Mouse (Mus musculus) liver, postnatal 0 days (tissue): Measurements from ENCODE around the gene Ppp1r8. TPM values are rescaled to one million over a fixed set of nuclear protein-coding genes. Genes with fewer than 3 reads are reported as not detected.

Experiments used
- ATAC-seq: fragments of 200-750 bp; cut with Nextera tagmentation; 2 replicates; pipeline ENCODE4 v1.8.0; 2017; ENCODE audit warnings: mild to moderate bottlenecking, moderate library complexity
- DNase-seq: peaks from one replicate; pipeline ENCODE4 v3.0.0-alpha.2; 2016
- H3K27ac ChIP-seq: fragments of 300-500 bp; sonication (generic); 2 replicates; pipeline ENCODE4 v1.5.1; 2014; ENCODE audit warnings: antibody characterized with exemption, moderate library complexity, mild to moderate bottlenecking, low read depth
- H3K27me3 ChIP-seq: fragments of 300-500 bp; sonication (generic); 2 replicates; pipeline ENCODE4 v1.6.1; 2014; ENCODE audit warnings: low read length, control low read depth, mixed read lengths; ENCODE audit not compliant: insufficient read depth
- H3K36me3 ChIP-seq: fragments of 300-500 bp; sonication (generic); replicated peaks from 2 replicates; pipeline ENCODE4 v1.6.1; 2014; ENCODE audit warnings: mild to moderate bottlenecking, control low read depth, low read length, moderate library complexity, mixed read lengths; ENCODE audit not compliant: insufficient read depth
- H3K4me1 ChIP-seq: fragments of 300-500 bp; sonication (generic); 2 replicates; pipeline ENCODE4 v1.6.1; 2014; ENCODE audit warnings: antibody characterized with exemption, mild to moderate bottlenecking, control low read depth; ENCODE audit not compliant: insufficient read depth
- H3K4me2 ChIP-seq: fragments of 300-500 bp; sonication (generic); 2 replicates; pipeline ENCODE4 v1.6.1; 2014; ENCODE audit warnings: low read depth, mild to moderate bottlenecking, low read length, moderate library complexity, mixed read lengths
- H3K4me3 ChIP-seq: fragments of 300-500 bp; sonication (generic); 2 replicates; pipeline ENCODE4 v1.5.1; 2014; ENCODE audit warnings: low read depth, low read length
- H3K9ac ChIP-seq: fragments of 300-500 bp; sonication (generic); replicated peaks from 2 replicates; pipeline ENCODE4 v1.6.1; 2014; ENCODE audit warnings: mild to moderate bottlenecking, moderate library complexity
- H3K9me3 ChIP-seq: fragments of 300-500 bp; sonication (generic); 2 replicates; pipeline ENCODE4 v1.6.1; 2016; ENCODE audit warnings: mild to moderate bottlenecking, control low read depth, low read length, mixed read lengths
- CTCF ChIP-seq: sonication (generic); IDR thresholded peaks from 2 replicates; pipeline ENCODE4 v1.5.1; 2016; ENCODE audit warnings: antibody characterized with exemption, low read depth
- EP300 ChIP-seq: IDR thresholded peaks from 2 replicates; pipeline ENCODE4 v1.6.1; 2016; ENCODE audit warnings: antibody characterized with exemption, low read depth, mild to moderate bottlenecking
- WGBS: fragments of 180-500 bp; shearing (Covaris S2); extraction: QIAGEN DNeasy Blood & Tissue Kit; methylation state at CpG from one replicate; pipeline ENCODE4 v1.1.7; 2014; ENCODE audit not compliant: insufficient replicate concordance; 5-methylcytosine and 5-hydroxymethylcytosine counted together
- polyA plus RNA-seq: library from polyadenylated mRNA; unstranded; fragments of >200 nt; fragmentation: Nextera tagmentation; extraction: Ambion mirVana; gene quantifications from 2 replicates; pipeline ENCODE4 v1.2.1, GENCODE M21; 2015

Gene Ppp1r8
- polyA plus RNA-seq, 1 experiment from 2014 or later, result 11.1 TPM

- DNase-seq (no peak), ATAC-seq (no peak)
- 61% methylated on average over 11 of the region's 11 CpGs for WGBS
- peaks cover 6% of the 10 kb centered on the region; the same call in 1 of the 2 replicates for H3K4me1 ChIP-seq
- H3K27me3 ChIP-seq, result no peaks in the 10 kb centered on the region
- H3K27ac ChIP-seq, result no peak overlapping the region
- H3K36me3 ChIP-seq, result peaks cover 23% of the 10 kb centered on the region
- H3K9ac ChIP-seq, result no peak overlapping the region
- TF ChIP-seq EP300 (no peak), CTCF (0 out of 2 replicates have a peak, but pooled peaks have one; percentile 2)
- H3K4me3 ChIP-seq, result no peak overlapping the region
- H3K4me2 ChIP-seq, result no peak overlapping the region
- no peaks in the 10 kb centered on the region for H3K9me3 ChIP-seq
These were observed 30.8 kb upstream of the Ppp1r8 start for GRCm38 (mm10) chr4:132873481-132874362.

- DNase-seq (no peak), ATAC-seq (no peak)
- Histone ChIP-seq H3K27me3 (no peaks in the 10 kb centered on the region), H3K4me3 (no peak overlapping the region), H3K9me3 (no peaks in the 10 kb centered on the region), H3K9ac (no peak overlapping the region), H3K4me1 (peaks cover 6% of the 10 kb centered on the region; the same call in 1 of the 2 replicates), H3K4me2 (no peak overlapping the region), H3K27ac (no peak overlapping the region), H3K36me3 (peaks cover 43% of the 10 kb centered on the region)
- 87% methylated on average over 3 of the region's 3 CpGs for WGBS
- TF ChIP-seq CTCF (no peak), EP300 (no peak)
These were observed 28.1 kb upstream of the Ppp1r8 start for GRCm38 (mm10) chr4:132871116-132871515.

- Histone ChIP-seq H3K4me3 (no peak overlapping the region), H3K36me3 (peaks cover 53% of the 10 kb centered on the region)
- WGBS, result 89% methylated on average over 2 of the region's 2 CpGs
These were observed 21.9 kb upstream of the Ppp1r8 start for GRCm38 (mm10) chr4:132864856-132865255.

GRCm38 (mm10) chr4:132863012-132863411 lies 20.0 kb upstream of the Ppp1r8 start:
- no peak overlapping the region for H3K27ac ChIP-seq
- peaks cover 53% of the 10 kb centered on the region for H3K36me3 ChIP-seq
- no peak for TF ChIP-seq CTCF
- TF ChIP-seq EP300, result no peak
- H3K4me3 ChIP-seq, result no peak overlapping the region
- no peaks in the 10 kb centered on the region for H3K9me3 ChIP-seq
- H3K27me3 ChIP-seq, result no peaks in the 10 kb centered on the region
- H3K4me2 ChIP-seq, result no peak overlapping the region
- no peak for DNase-seq
- no peak overlapping the region for H3K9ac ChIP-seq
- no peak for ATAC-seq
- WGBS, result 87% methylated on average over 13 of the region's 13 CpGs
- H3K4me1 ChIP-seq, result no peaks in the 10 kb centered on the region

More at GRCm38 (mm10) chr4:132864856-132865255, 21.9 kb upstream of the Ppp1r8 start:
- Histone ChIP-seq H3K9ac (no peak overlapping the region), H3K9me3 (no peaks in the 10 kb centered on the region), H3K27me3 (no peaks in the 10 kb centered on the region), H3K4me2 (no peak overlapping the region), H3K27ac (no peak overlapping the region), H3K4me1 (no peaks in the 10 kb centered on the region)
- no peak for ATAC-seq
- TF ChIP-seq CTCF (no peak), EP300 (no peak)
- no peak for DNase-seq

- Histone ChIP-seq H3K9ac (no peak overlapping the region), H3K27ac (no peak overlapping the region), H3K27me3 (no peaks in the 10 kb centered on the region), H3K4me3 (no peak overlapping the region), H3K36me3 (peaks cover 60% of the 10 kb centered on the region), H3K9me3 (no peaks in the 10 kb centered on the region), H3K4me1 (no peaks in the 10 kb centered on the region), H3K4me2 (no peak overlapping the region)
- WGBS, result 59% methylated on average over 1 of the region's 1 CpGs
- DNase-seq, result no peak
- ATAC-seq, result no peak
- TF ChIP-seq EP300, result no peak
- no peak for TF ChIP-seq CTCF
These were observed 17.9 kb upstream of the Ppp1r8 start for GRCm38 (mm10) chr4:132860880-132861279.

GRCm38 (mm10) chr4:132843705-132844071 lies 719 bp upstream of the Ppp1r8 start:
- TF ChIP-seq EP300, result no peak
- TF ChIP-seq CTCF, result no peak
- WGBS, result 83% methylated on average over 1 of the region's 1 CpGs
- peak overlapping the region; percentile 88; the same call in 1 of the 2 replicates for H3K4me3 ChIP-seq

More at GRCm38 (mm10) chr4:132843705-132844071, 719 bp upstream of the Ppp1r8 start:
- ATAC-seq (no peak), DNase-seq (no peak)
- peak overlapping the region; percentile 89; the same call in 1 of the 2 replicates for H3K9ac ChIP-seq
- H3K4me2 ChIP-seq, result peak overlapping the region; percentile 95
- H3K27ac ChIP-seq, result peak overlapping the region; percentile 76
- peaks cover 18% of the 10 kb centered on the region for H3K4me1 ChIP-seq
- H3K27me3 ChIP-seq, result no peaks in the 10 kb centered on the region
- H3K9me3 ChIP-seq, result no peaks in the 10 kb centered on the region
- peaks cover 15% of the 10 kb centered on the region for H3K36me3 ChIP-seq
